Mouse (Mus musculus) CH12.LX (cell line): ENCODE measurements around the gene Hils1. TPM values are rescaled to one million over a fixed set of nuclear protein-coding genes. Genes with fewer than 3 reads are reported as not detected.
A peak's percentile ranks its signal among the peaks of the same experiment; 100 is the strongest.

Experiments used
- DNase-seq: peaks from one replicate; pipeline ENCODE4 v3.0.0-alpha.2; 2013; ENCODE audit errors: extremely low read depth
- H3K27ac ChIP-seq: 2 replicates; pipeline ENCODE4 v1.5.1; 2012; ENCODE audit warnings: low read depth, mild to moderate bottlenecking, control low read depth, moderate library complexity; ENCODE audit not compliant: insufficient read depth
- H3K27me3 ChIP-seq: replicated peaks from 2 replicates; pipeline ENCODE3; 2012; ENCODE audit warnings: inconsistent platforms
- H3K36me3 ChIP-seq, 2 experiments: replicated peaks in 1 of 2; 2 replicates each; pipeline versions ENCODE3 to v1.6.1; 2012; ENCODE audit warnings: inconsistent platforms in 1 of 2, low read length in 1 of 2, mild to moderate bottlenecking in 1 of 2, mixed read lengths in 1 of 2, moderate library complexity in 1 of 2; ENCODE audit not compliant: control insufficient read depth in 1 of 2, insufficient read depth in 1 of 2
- H3K4me1 ChIP-seq, 2 experiments: 2 replicates each; pipeline ENCODE4 v1.6.1; 2012; ENCODE audit warnings: inconsistent platforms in 1 of 2, moderate library complexity in 1 of 2; ENCODE audit not compliant: insufficient read depth in 2 of 2, control insufficient read depth in 1 of 2
- H3K4me2 ChIP-seq: 2 replicates; pipeline ENCODE4 v1.6.1; 2012; ENCODE audit warnings: low read depth, mild to moderate bottlenecking, control low read depth; ENCODE audit not compliant: poor library complexity, insufficient read depth, severe bottlenecking
- H3K4me3 ChIP-seq, 3 experiments: fragments of 150-350 bp in 1 of 3; sonication (generic) in 1 of 3; replicated peaks in 1 of 3; 2 replicates each; pipeline versions ENCODE3 to v1.5.1; 2011 to 2012; ENCODE audit warnings: low read depth in 2 of 3, low read length in 2 of 3, mild to moderate bottlenecking in 2 of 3, moderate library complexity in 2 of 3, control low read depth in 1 of 3, improper control_type of control experiment in 1 of 3, inconsistent platforms in 1 of 3, mixed read lengths in 1 of 3; ENCODE audit not compliant: poor library complexity in 1 of 3
- H3K79me2 ChIP-seq: replicated peaks from 2 replicates; pipeline ENCODE4 v1.6.1; 2012; ENCODE audit warnings: mild to moderate bottlenecking, moderate library complexity; ENCODE audit not compliant: control insufficient read depth, poor library complexity, insufficient read depth, severe bottlenecking; ENCODE audit errors: extremely low read depth
- H3K9ac ChIP-seq: 2 replicates; pipeline ENCODE4 v1.6.1; 2012; ENCODE audit warnings: low read depth, mild to moderate bottlenecking, control low read depth, moderate library complexity; ENCODE audit not compliant: insufficient read depth
- H3K9me3 ChIP-seq: replicated peaks from 2 replicates; pipeline ENCODE3; 2012; ENCODE audit warnings: low read length, inconsistent platforms, mixed read lengths
- E2F4 ChIP-seq: IDR thresholded peaks from 2 replicates; pipeline ENCODE4 v1.6.1; 2011; ENCODE audit warnings: low read depth, low read length, improper control_type of control experiment; ENCODE audit not compliant: insufficient replicate concordance
- ELF1 ChIP-seq: IDR thresholded peaks from 2 replicates; pipeline ENCODE4 v1.6.1; 2014; ENCODE audit warnings: low read depth, mild to moderate bottlenecking, inconsistent platforms, low read length, improper control_type of control experiment
- EP300 ChIP-seq: IDR thresholded peaks from 2 replicates; pipeline ENCODE4 v1.6.1; 2011; ENCODE audit warnings: low read length, improper control_type of control experiment
- JUN ChIP-seq: IDR thresholded peaks from 2 replicates; pipeline ENCODE4 v1.6.1; 2011; ENCODE audit warnings: low read depth, mild to moderate bottlenecking, low read length, improper control_type of control experiment, moderate library complexity; ENCODE audit not compliant: insufficient read depth
- JUND ChIP-seq: conservative IDR thresholded peaks from 2 replicates; pipeline ENCODE4 v1.6.1; 2011; ENCODE audit warnings: low read depth, low read length, improper control_type of control experiment
- KAT2A ChIP-seq: IDR thresholded peaks from 2 replicates; pipeline ENCODE4 v1.6.1; 2012; ENCODE audit warnings: low read length, improper control_type of control experiment, inconsistent platforms; ENCODE audit not compliant: insufficient replicate concordance
- MAFK ChIP-seq: IDR thresholded peaks from 2 replicates; pipeline ENCODE4 v1.6.1; 2011; ENCODE audit warnings: low read length, improper control_type of control experiment; ENCODE audit not compliant: insufficient replicate concordance
- MEF2A ChIP-seq: IDR thresholded peaks from 2 replicates; pipeline ENCODE4 v1.6.1; 2014; ENCODE audit warnings: low read depth, mild to moderate bottlenecking, inconsistent platforms, low read length, improper control_type of control experiment, borderline replicate concordance
- MXI1 ChIP-seq: IDR thresholded peaks from 2 replicates; pipeline ENCODE4 v1.6.1; 2011; ENCODE audit warnings: mild to moderate bottlenecking, low read depth, low read length, improper control_type of control experiment
- MYC ChIP-seq: IDR thresholded peaks from 2 replicates; pipeline ENCODE4 v1.6.1; 2011; ENCODE audit warnings: low read depth, mild to moderate bottlenecking, improper control_type of control experiment, low read length
- NELFE ChIP-seq: IDR thresholded peaks from 2 replicates; pipeline ENCODE4 v1.6.1; 2011; ENCODE audit warnings: low read depth, low read length, improper control_type of control experiment
- NRF1 ChIP-seq: IDR thresholded peaks from 2 replicates; pipeline ENCODE4 v1.6.1; 2014; ENCODE audit warnings: low read depth, mild to moderate bottlenecking, inconsistent platforms, low read length, improper control_type of control experiment, moderate library complexity
- PAX5 ChIP-seq: IDR thresholded peaks from 2 replicates; pipeline ENCODE4 v1.6.1; 2012; ENCODE audit warnings: low read length, inconsistent platforms, mixed read lengths
- POLR2AphosphoS2 ChIP-seq: IDR thresholded peaks from 2 replicates; pipeline ENCODE4 v1.6.1; 2011; ENCODE audit warnings: low read depth, low read length, improper control_type of control experiment
- RCOR1 ChIP-seq: conservative IDR thresholded peaks from 2 replicates; pipeline ENCODE4 v1.6.1; 2012; ENCODE audit warnings: low read depth, mild to moderate bottlenecking, inconsistent platforms, low read length, improper control_type of control experiment
- SIN3A ChIP-seq: IDR thresholded peaks from 2 replicates; pipeline ENCODE4 v1.6.1; 2012; ENCODE audit warnings: low read length, improper control_type of control experiment, inconsistent platforms
- TCF12 ChIP-seq: IDR thresholded peaks from 2 replicates; pipeline ENCODE4 v1.6.1; 2014; ENCODE audit warnings: low read depth, mild to moderate bottlenecking, inconsistent platforms, low read length, improper control_type of control experiment
- USF2 ChIP-seq: conservative IDR thresholded peaks from 2 replicates; pipeline ENCODE4 v1.6.1; 2011; ENCODE audit warnings: low read depth, low read length, improper control_type of control experiment
- ZKSCAN1 ChIP-seq: IDR thresholded peaks from 2 replicates; pipeline ENCODE4 v1.6.1; 2012; ENCODE audit warnings: low read depth, inconsistent platforms, low read length, improper control_type of control experiment, borderline replicate concordance
- ZNF384 ChIP-seq: IDR thresholded peaks from 2 replicates; pipeline ENCODE4 v1.6.1; 2012; ENCODE audit warnings: low read depth, low read length, improper control_type of control experiment, inconsistent platforms
- dilution Hi-C: fragments of 300-500 bp; cut with MboI; formaldehyde crosslinking; loops from 2 replicates; pipeline ENCODE4 v1.14.3; 2020; ENCODE audit warnings: low sequenced_read_pairs; ENCODE audit not compliant: extremely low pct_unique_long_range_greater_than_20kb, extremely low pct_ligation_motif_present
- in situ Hi-C: fragments of 300-500 bp; cut with MboI; formaldehyde crosslinking; loops from 3 replicates; pipeline ENCODE4 v1.14.3; 2019; ENCODE audit warnings: low sequenced_read_pairs, low pct_ligation_motif_present, low pct_unique_long_range_greater_than_20kb, mixed read lengths
- polyA plus RNA-seq: library from polyadenylated mRNA; unstranded; fragments of >175 nt; gene quantifications from 2 replicates; pipeline ENCODE4 v1.2.1, GENCODE M21; 2012; ENCODE audit warnings: low read depth; ENCODE audit not compliant: insufficient read length
- total RNA-seq, 2 experiments: library from RNA; depleted of rRNA; stranded (reverse); fragments of 300-350 nt in 1 of 2; fragments of >200 nt in 1 of 2; gene quantifications; 2 replicates each; pipeline ENCODE4 v1.2.3; 2012 to 2014

Hils1 gene
- total and polyA plus RNA-seq, 3 experiments, result not detected

DNA sequence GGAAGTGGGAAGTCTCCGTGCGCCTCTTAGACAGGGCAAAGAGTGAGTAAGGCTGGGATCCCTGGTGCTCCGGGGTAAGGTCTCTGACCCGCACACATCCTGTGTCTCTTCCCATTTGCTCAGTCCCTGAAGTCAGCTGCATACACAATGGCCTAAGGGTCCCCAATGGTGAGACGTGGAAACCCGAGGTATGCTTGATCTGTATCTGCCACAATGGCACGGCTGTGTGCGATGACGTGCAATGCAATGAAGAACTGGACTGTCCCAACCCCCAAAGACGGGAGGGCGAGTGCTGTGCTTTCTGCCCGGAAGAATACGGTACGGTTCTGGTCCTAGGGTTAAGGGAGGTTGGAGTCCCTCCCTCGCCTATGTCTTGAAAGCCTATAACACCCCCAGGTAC, 29.6 kb upstream of the Hils1 start:
- H3K9ac ChIP-seq, result no peak overlapping the region
- dilution Hi-C loops, result no loop called here
- no peak overlapping the region for H3K27ac ChIP-seq

DNA sequence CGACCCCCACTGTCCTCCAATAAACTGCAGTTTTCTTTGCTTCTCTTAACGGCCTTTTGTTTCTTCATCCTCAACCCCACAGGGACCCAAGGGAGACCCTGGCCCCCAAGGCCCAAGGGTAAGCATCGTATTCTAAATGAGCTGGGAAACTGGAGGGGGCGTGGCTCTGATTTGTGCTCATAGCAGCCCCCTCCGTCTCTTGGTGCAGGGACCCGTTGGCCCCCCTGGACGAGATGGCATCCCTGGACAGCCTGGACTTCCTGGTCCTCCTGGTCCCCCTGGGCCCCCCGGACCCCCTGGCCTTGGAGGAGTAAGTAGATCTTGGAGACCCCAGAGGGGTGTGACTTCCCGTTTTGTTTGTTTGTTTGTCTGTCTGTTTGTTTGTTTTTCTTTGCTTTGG, 29.1 kb upstream of the Hils1 start:
- Histone ChIP-seq H3K27ac (no peak overlapping the region), H3K4me3 (no peak overlapping the region), H3K9me3 (no peaks in the 10 kb centered on the region), H3K4me1 (peaks cover 18 to 29% of the 10 kb centered on the region in 2 experiments), H3K9ac (no peak overlapping the region), H3K36me3 (no peaks in the 10 kb centered on the region), H3K27me3 (peaks cover 95% of the 10 kb centered on the region), H3K79me2 (no peaks in the 10 kb centered on the region), H3K4me2 (peak overlapping the region; percentile 96; the same call in 1 of the 2 replicates)
- in situ Hi-C loops (loop anchor here (5.0 to 10.0 kb wide), 3 partner anchors 34 to 203 kb away; no protein-coding TSS in a partner anchor), dilution Hi-C loops (no loop called here)
- no peak for DNase-seq
- no peak for TF ChIP-seq NELFE
- no peak for TF ChIP-seq EP300
- no peak for TF ChIP-seq ZNF384
- TF ChIP-seq KAT2A, result no peak
- no peak for TF ChIP-seq ELF1
- TF ChIP-seq RCOR1, result no peak
- TF ChIP-seq PAX5, result no peak
- TF ChIP-seq TCF12, result no peak
- TF ChIP-seq POLR2AphosphoS2, result no peak
- no peak for TF ChIP-seq USF2
- TF ChIP-seq ZKSCAN1, result no peak
- TF ChIP-seq JUND, result no peak
- TF ChIP-seq SIN3A, result no peak
- TF ChIP-seq MAFK, result no peak
- TF ChIP-seq JUN, result no peak

More for the DNA sequence above, 29.6 kb upstream of the Hils1 start:
- in situ Hi-C loops, result loop anchor here (5.0 to 10.0 kb wide), 3 partner anchors 35 to 203 kb away; no protein-coding TSS in a partner anchor
- H3K9me3 ChIP-seq, result no peaks in the 10 kb centered on the region
- H3K79me2 ChIP-seq, result no peaks in the 10 kb centered on the region
- peaks cover 95% of the 10 kb centered on the region for H3K27me3 ChIP-seq
- TF ChIP-seq NRF1 (no peak), MEF2A (0 out of 2 replicates have a peak, but pooled peaks have one; percentile 10), MXI1 (no peak), MYC (no peak), E2F4 (no peak)
- H3K36me3 ChIP-seq, result no peaks in the 10 kb centered on the region
- H3K4me1 ChIP-seq, result peaks cover 16 to 27% of the 10 kb centered on the region in 2 experiments
- DNase-seq, result no peak
- H3K4me3 ChIP-seq, result peak overlapping the region in 2 of 3 experiments; percentile 13 to 46
- peak overlapping the region; percentile 96 for H3K4me2 ChIP-seq
